Mouse (Mus musculus): Measurements from ENCODE around the gene Gm3055. TPM values are rescaled to one million over a fixed set of nuclear protein-coding genes. Genes with fewer than 3 reads are reported as not detected.
"Not testable (repeated sequence)": the region's sequence is repeated elsewhere in the genome, so short reads cannot be mapped to it uniquely, and the experiment has no call there.

Gene Gm3055
- 7.3 and 7.4 TPM in 2 replicates for polyA plus RNA-seq (2015; fragmentation: Nextera tagmentation; extraction: Ambion mirVana)

GRCm38 (mm10) chr10:81770506-81771403 lies at the start of gene Gm3055:
Gene Gm3055, minus strand, starts transcription at chr10:81771161.
- H3K27me3 ChIP-seq (ENCODE audit: insufficient read depth, low read length); H3K9me3 ChIP-seq (replicated peaks; ENCODE audit: low read length); H3K9ac ChIP-seq (ENCODE audit: low read depth, low read length); H3K4me2 ChIP-seq (ENCODE audit: low read length); H3K4me3 ChIP-seq (replicated peaks; ENCODE audit: low read depth, low read length); H3K4me1 ChIP-seq (replicated peaks; ENCODE audit: insufficient read depth, low read length); DNase-seq (ENCODE audit: low spot score); H3K36me3 ChIP-seq (ENCODE audit: insufficient read depth, low read length); H3K27ac ChIP-seq: not testable (repeated sequence)
- WGBS, result no CpG with 5 or more reads among the region's 43 CpGs
- peak; percentile 95 for ATAC-seq (replicated peaks; ENCODE audit: low FRiP score, low read depth)

- not testable (repeated sequence) for H3K4me3 ChIP-seq (replicated peaks; ENCODE audit: low read depth, low read length); H3K9me3 ChIP-seq (replicated peaks; ENCODE audit: low read length); ATAC-seq (replicated peaks; ENCODE audit: low FRiP score, low read depth); H3K27me3 ChIP-seq (ENCODE audit: insufficient read depth, low read length); H3K9ac ChIP-seq (ENCODE audit: low read depth, low read length); H3K36me3 ChIP-seq (ENCODE audit: insufficient read depth, low read length); H3K27ac ChIP-seq; DNase-seq (ENCODE audit: low spot score); H3K4me1 ChIP-seq (replicated peaks; ENCODE audit: insufficient read depth, low read length); H3K4me2 ChIP-seq (ENCODE audit: low read length)
- 24% methylated on average over 12 of the region's 20 CpGs for WGBS
Observed at GRCm38 (mm10) chr10:81811899-81812298, 40.9 kb upstream of the Gm3055 start, which contains the start of gene Gm4767. Gene Gm4767, plus strand, starts transcription at chr10:81812186.

- no CpG with 5 or more reads among the region's 3 CpGs for WGBS
- peak; percentile 13; the same call in 1 of the 2 replicates for ATAC-seq (replicated peaks; ENCODE audit: low FRiP score, low read depth)
Observed at GRCm38 (mm10) chr10:81771404-81771777, 430 bp upstream of the Gm3055 start.

GRCm38 (mm10) chr10:81704531-81705301 lies 66.2 kb downstream of the Gm3055 start, which contains the start of gene Zfp433:
Gene Zfp433, plus strand, starts transcription at chr10:81704825.
- H3K27me3 ChIP-seq (ENCODE audit: insufficient read depth, low read length); H3K4me1 ChIP-seq (replicated peaks; ENCODE audit: insufficient read depth, low read length); H3K9ac ChIP-seq (ENCODE audit: low read depth, low read length); H3K27ac ChIP-seq; H3K36me3 ChIP-seq (ENCODE audit: insufficient read depth, low read length); H3K9me3 ChIP-seq (replicated peaks; ENCODE audit: low read length); H3K4me3 ChIP-seq (replicated peaks; ENCODE audit: low read depth, low read length); DNase-seq (ENCODE audit: low spot score); H3K4me2 ChIP-seq (ENCODE audit: low read length): not testable (repeated sequence)
- peak; percentile 100 for ATAC-seq (replicated peaks; ENCODE audit: low FRiP score, low read depth)
- no CpG with 5 or more reads among the region's 46 CpGs for WGBS

More at GRCm38 (mm10) chr10:81771404-81771777, 430 bp upstream of the Gm3055 start:
- DNase-seq (ENCODE audit: low spot score); H3K9ac ChIP-seq (ENCODE audit: low read depth, low read length); H3K27me3 ChIP-seq (ENCODE audit: insufficient read depth, low read length); H3K27ac ChIP-seq; H3K4me2 ChIP-seq (ENCODE audit: low read length); H3K9me3 ChIP-seq (replicated peaks; ENCODE audit: low read length); H3K4me3 ChIP-seq (replicated peaks; ENCODE audit: low read depth, low read length); H3K4me1 ChIP-seq (replicated peaks; ENCODE audit: insufficient read depth, low read length); H3K36me3 ChIP-seq (ENCODE audit: insufficient read depth, low read length): not testable (repeated sequence)

Other genes starting within 250 kb of the Gm3055 start
- 0.80 and 0.92 TPM in 2 replicates for gene Gna15, start 246.9 kb downstream of the Gm3055 start, polyA plus RNA-seq (2015; fragmentation: Nextera tagmentation; extraction: Ambion mirVana)
- gene Gna11, start 226.0 kb downstream of the Gm3055 start, polyA plus RNA-seq (2015; fragmentation: Nextera tagmentation; extraction: Ambion mirVana), result 69.5 and 72.3 TPM in 2 replicates
- gene Aes, start 211.7 kb downstream of the Gm3055 start, polyA plus RNA-seq (2015; fragmentation: Nextera tagmentation; extraction: Ambion mirVana), result 566 and 582 TPM in 2 replicates
- 29.2 and 30.8 TPM in 2 replicates for gene Tle2, start 196.6 kb downstream of the Gm3055 start, polyA plus RNA-seq (2015; fragmentation: Nextera tagmentation; extraction: Ambion mirVana)
- 7.3 and 9.4 TPM in 2 replicates for gene Tle6, start 170.1 kb downstream of the Gm3055 start, polyA plus RNA-seq (2015; fragmentation: Nextera tagmentation; extraction: Ambion mirVana)
- gene BC025920, start 164.9 kb downstream of the Gm3055 start, polyA plus RNA-seq (2015; fragmentation: Nextera tagmentation; extraction: Ambion mirVana), result 0.33 and 0.37 TPM in 2 replicates
- gene Sirt6, start 143.4 kb downstream of the Gm3055 start, polyA plus RNA-seq (2015; fragmentation: Nextera tagmentation; extraction: Ambion mirVana), result 27.0 and 27.5 TPM in 2 replicates
- gene Ankrd24, start 142.6 kb downstream of the Gm3055 start, polyA plus RNA-seq (2015; fragmentation: Nextera tagmentation; extraction: Ambion mirVana), result 10.2 and 10.7 TPM in 2 replicates
- 4.0 TPM in 2 replicates for gene Gm10778, start 122.1 kb downstream of the Gm3055 start, polyA plus RNA-seq (2015; fragmentation: Nextera tagmentation; extraction: Ambion mirVana)
- gene Zfp433, start 66.3 kb downstream of the Gm3055 start, polyA plus RNA-seq (2015; fragmentation: Nextera tagmentation; extraction: Ambion mirVana), result 12.5 and 17.2 TPM in 2 replicates
- gene Gm4767, start 41.0 kb upstream of the Gm3055 start, polyA plus RNA-seq (2015; fragmentation: Nextera tagmentation; extraction: Ambion mirVana), result 2.4 and 2.5 TPM in 2 replicates
- 8.6 and 9.0 TPM in 2 replicates for gene Gm32687, start 92.8 kb upstream of the Gm3055 start, polyA plus RNA-seq (2015; fragmentation: Nextera tagmentation; extraction: Ambion mirVana)
- 3.0 TPM in 2 replicates for gene Zfp781, start 159.3 kb upstream of the Gm3055 start, polyA plus RNA-seq (2015; fragmentation: Nextera tagmentation; extraction: Ambion mirVana)